In genomic region chr4:127989347-127989995, GRCm38 (mm10) we compare ENCODE assay signal across 8 mouse cellular contexts. TPM values are rescaled to one million over a fixed set of nuclear protein-coding genes. Genes with fewer than 3 reads are reported as not detected.
DNase-seq lines count a peak whose midpoint lies in the region; ATAC-seq lines count a peak whose summit lies in the region.
"Had no signal": no experiment of that assay in that cellular context is flagged by ENCODE, and none has a peak within 500 bp of the region (broad histone marks: within the 10 kb centered on the region; RNA-seq: fewer than 3 reads in every experiment).

No protein-coding gene starts in this region.

- H3K4me3 ChIP-seq in hindbrain, embryonic 15.5 days, result peak overlapping the region; percentile 51
- H3K4me3 ChIP-seq in midbrain, embryonic 16.5 days (ENCODE audit: low read depth, low read length), result peak overlapping the region; percentile 77
- no peak overlapping the region for H3K4me3 ChIP-seq in kidney, embryonic 14.5 days (ENCODE audit: low read length)
- H3K4me3 ChIP-seq: megakaryocyte, embryonic 14.5 days had no signal

- H3K9ac ChIP-seq in hindbrain, embryonic 15.5 days, result peak overlapping the region; percentile 59
- peak overlapping the region; percentile 97 for H3K9ac ChIP-seq in midbrain, embryonic 16.5 days (ENCODE audit: low read depth, low read length)
- H3K9ac ChIP-seq in kidney, embryonic 14.5 days (ENCODE audit: low read depth, low read length), result no peak overlapping the region

- H3K4me1 ChIP-seq in hindbrain, embryonic 15.5 days (replicated peaks), result peaks cover 52% of the 10 kb centered on the region
- H3K4me1 ChIP-seq in midbrain, embryonic 16.5 days (ENCODE audit: control insufficient read depth, insufficient read depth, low read length), result peaks cover 38% of the 10 kb centered on the region
- no peaks in the 10 kb centered on the region; the same call in 1 of the 2 replicates for H3K4me1 ChIP-seq in kidney, embryonic 14.5 days (ENCODE audit: control insufficient read depth, insufficient read depth, low read length)
- H3K4me1 ChIP-seq: megakaryocyte, embryonic 14.5 days had no signal

- DNase-seq in cerebellum, adult 11-12 months, result peak; percentile 76
- peak; percentile 49 for DNase-seq in embryo, embryonic 10.5 days (ENCODE audit: low spot score)
- DNase-seq in urinary bladder, postnatal 14 days (ENCODE audit: low spot score), result no peak

- no peaks in the 10 kb centered on the region for H3K36me3 ChIP-seq in hindbrain, embryonic 15.5 days
- H3K36me3 ChIP-seq in midbrain, embryonic 16.5 days (ENCODE audit: control insufficient read depth, insufficient read depth, low read length), result no peaks in the 10 kb centered on the region
- no peaks in the 10 kb centered on the region for H3K36me3 ChIP-seq in kidney, embryonic 14.5 days (ENCODE audit: control insufficient read depth, insufficient read depth, low read length)

- H3K9me3 ChIP-seq in hindbrain, embryonic 15.5 days, result no peaks in the 10 kb centered on the region
- H3K9me3 ChIP-seq in midbrain, embryonic 16.5 days (replicated peaks; ENCODE audit: control insufficient read depth, low read length, poor library complexity, severe bottlenecking), result no peaks in the 10 kb centered on the region
- no peaks in the 10 kb centered on the region for H3K9me3 ChIP-seq in kidney, embryonic 14.5 days (ENCODE audit: control insufficient read depth, low read length)

- 0 out of 2 replicates have a peak, but pooled peaks have one; percentile 23 for ATAC-seq in hindbrain, embryonic 15.5 days (ENCODE audit: low FRiP score, low read depth)
- no peak for ATAC-seq in midbrain, embryonic 16.5 days
- no peak for ATAC-seq in activated CD4-positive, CD25-positive, alpha-beta regulatory T cell, adult 4 months
- ATAC-seq in kidney, embryonic 14.5 days (ENCODE audit: low FRiP score, low TSS enrichment), result no peak

- H3K4me2 ChIP-seq in hindbrain, embryonic 15.5 days, result peak overlapping the region; percentile 68
- peak overlapping the region; percentile 89 for H3K4me2 ChIP-seq in midbrain, embryonic 16.5 days (ENCODE audit: low read length)
- no peak overlapping the region for H3K4me2 ChIP-seq in kidney, embryonic 14.5 days (replicated peaks; ENCODE audit: low read depth, low read length)

- 5% methylated on average over 18 of the region's 18 CpGs for WGBS in hindbrain, embryonic 15.5 days
- WGBS in midbrain, embryonic 16.5 days, result 4% methylated on average over 18 of the region's 18 CpGs
- whole genome bisulfite sequencing in kidney, embryonic 14.5 days, result 12% methylated on average over 18 of the region's 18 CpGs

- peak overlapping the region; percentile 91; the same call in 1 of the 2 replicates for H3K27ac ChIP-seq in hindbrain, embryonic 15.5 days (replicated peaks)
- 0 out of 2 replicates have a peak overlapping the region, but pooled peaks have one; percentile 91 for H3K27ac ChIP-seq in midbrain, embryonic 16.5 days (ENCODE audit: low read length)
- H3K27ac ChIP-seq in kidney, embryonic 14.5 days (ENCODE audit: low read depth, low read length), result no peak overlapping the region

- no peaks in the 10 kb centered on the region for H3K27me3 ChIP-seq in hindbrain, embryonic 15.5 days
- no peaks in the 10 kb centered on the region; the same call in 1 of the 2 replicates for H3K27me3 ChIP-seq in midbrain, embryonic 16.5 days (ENCODE audit: control insufficient read depth, insufficient read depth, low read depth, low read length)
- H3K27me3 ChIP-seq in kidney, embryonic 14.5 days (ENCODE audit: control insufficient read depth, insufficient read depth, low read length), result peaks cover 63% of the 10 kb centered on the region

RNA-seq across cellular contexts. Expression of gene Csmd2, which starts 1.8 kb away (rescaled TPM):
- 11.9 and 13.0 TPM in 2 replicates for polyA plus RNA-seq in hindbrain, embryonic 15.5 days (2015; fragmentation: Nextera tagmentation; extraction: Ambion mirVana)
- 13.7 TPM in 2 replicates for polyA plus RNA-seq in midbrain, embryonic 16.5 days (2015; fragmentation: Nextera tagmentation; extraction: Ambion mirVana)
- polyA plus RNA-seq in activated CD4-positive, CD25-positive, alpha-beta regulatory T cell, adult 4 months (2017; shearing (Covaris generic)), result under 1 TPM in 1 of 2 experiments, not detected in 1; 0.12 TPM
- polyA plus RNA-seq in kidney, embryonic 14.5 days (2014; fragmentation: Nextera tagmentation; extraction: Ambion mirVana), result 0.01 and 0.14 TPM in 2 replicates

RNA-seq across cellular contexts. Expression of gene CK137956, which starts 18.7 kb away (rescaled TPM):
- polyA plus RNA-seq in hindbrain, embryonic 15.5 days (2015; fragmentation: Nextera tagmentation; extraction: Ambion mirVana), result 1.0 and 1.3 TPM in 2 replicates
- polyA plus RNA-seq in midbrain, embryonic 16.5 days (2015; fragmentation: Nextera tagmentation; extraction: Ambion mirVana), result 1.3 and 1.9 TPM in 2 replicates
- not detected for polyA plus RNA-seq in activated CD4-positive, CD25-positive, alpha-beta regulatory T cell, adult 4 months (2017; shearing (Covaris generic))
- polyA plus RNA-seq in kidney, embryonic 14.5 days (2014; fragmentation: Nextera tagmentation; extraction: Ambion mirVana), result not detected in 2 replicates

Comparison
In these comparisons a context has a peak if more than half of its experiments do, and no peak if none do; other contexts are left out.
1. RNA of gene Csmd2, which starts 1.8 kb away (polyA plus RNA-seq): 13.7 TPM in midbrain, embryonic 16.5 days and 11.9 to 13.0 TPM in hindbrain, embryonic 15.5 days; 0.12 TPM in activated CD4-positive, CD25-positive, alpha-beta regulatory T cell, adult 4 months and 0.01 to 0.14 TPM in kidney, embryonic 14.5 days; every median in the first group is over 10 times any median in the second.